Mouse (Mus musculus) testis, postnatal 10 days (tissue): ENCODE results near the gene Onecut3.
A peak's percentile ranks its signal among the peaks of the same experiment; 100 is the strongest.

Experiments used
- DNase-seq: peaks from one replicate; pipeline ENCODE4 v3.0.0; 2021; ENCODE audit warnings: low spot score

The Onecut3 gene

GRCm38 (mm10) chr10:80504724-80505123 lies 10.1 kb downstream of the Onecut3 start:
- no peak for DNase-seq

DNA sequence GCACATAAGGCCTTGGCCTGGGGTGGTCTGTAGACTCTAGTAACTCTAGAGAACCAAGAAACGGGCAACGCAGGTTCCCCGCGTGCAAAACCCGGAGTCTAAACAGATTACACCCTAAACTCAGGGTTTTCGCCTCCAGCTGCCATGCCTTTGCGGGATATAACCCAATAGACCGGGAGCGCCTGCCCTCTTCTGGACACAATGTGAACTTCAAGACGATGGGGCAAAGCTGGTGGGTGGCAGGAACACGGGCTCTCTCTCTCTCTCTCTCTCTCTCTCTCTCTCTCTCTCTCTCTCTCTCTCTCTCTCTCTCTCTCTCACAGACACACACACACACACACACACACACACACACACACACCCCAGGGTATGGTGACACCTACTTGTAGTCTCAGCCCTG lies 11.6 kb downstream of the Onecut3 start:
- peak; percentile 86 for DNase-seq

DNA sequence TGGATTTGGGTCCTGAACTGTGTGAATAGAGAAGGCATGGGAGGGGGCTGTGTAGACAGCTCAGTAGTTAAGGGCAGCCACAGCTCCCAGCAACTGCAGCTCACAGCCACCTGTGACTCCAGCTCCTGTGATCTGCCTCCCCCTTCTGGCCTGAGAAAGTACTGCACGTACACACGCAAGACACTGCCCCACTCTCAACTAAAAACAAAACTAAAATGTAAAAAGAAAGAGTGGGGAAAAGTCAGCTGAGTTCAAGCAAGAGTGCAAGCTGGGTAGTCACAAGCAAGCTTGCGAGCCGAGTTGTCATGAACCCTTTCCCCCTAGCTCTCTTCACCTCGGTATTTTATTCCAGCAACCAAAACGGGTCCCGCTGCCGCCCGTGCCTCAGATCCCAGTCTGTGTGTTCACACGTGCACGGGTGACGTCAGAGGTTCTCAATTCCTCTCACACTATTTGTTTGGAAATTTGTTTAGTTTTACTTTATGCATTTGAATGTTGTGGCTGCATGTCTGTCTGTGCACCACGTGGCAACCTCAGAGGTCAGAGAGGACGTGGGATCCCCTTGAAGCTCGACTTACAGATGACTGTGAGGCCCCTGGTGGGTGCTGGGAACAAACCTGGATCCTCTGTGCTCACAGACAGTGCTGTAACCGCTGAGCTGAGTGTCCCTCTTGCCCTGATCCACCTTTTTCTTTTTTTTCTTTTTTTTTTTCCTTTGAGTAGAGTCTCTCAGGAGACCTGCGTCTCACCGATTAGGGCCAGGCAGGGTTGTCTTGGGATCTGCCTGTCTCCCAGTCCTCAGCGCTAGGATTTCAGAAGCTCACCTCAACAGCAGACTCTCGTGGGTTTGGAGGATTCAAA lies 15.0 kb downstream of the Onecut3 start:
- DNase-seq = peak; percentile 93

GRCm38 (mm10) chr10:80510273-80510660 lies 15.6 kb downstream of the Onecut3 start:
- no peak for DNase-seq

- no peak for DNase-seq
Observed at GRCm38 (mm10) chr10:80513739-80514138, 19.1 kb downstream of the Onecut3 start.

DNA sequence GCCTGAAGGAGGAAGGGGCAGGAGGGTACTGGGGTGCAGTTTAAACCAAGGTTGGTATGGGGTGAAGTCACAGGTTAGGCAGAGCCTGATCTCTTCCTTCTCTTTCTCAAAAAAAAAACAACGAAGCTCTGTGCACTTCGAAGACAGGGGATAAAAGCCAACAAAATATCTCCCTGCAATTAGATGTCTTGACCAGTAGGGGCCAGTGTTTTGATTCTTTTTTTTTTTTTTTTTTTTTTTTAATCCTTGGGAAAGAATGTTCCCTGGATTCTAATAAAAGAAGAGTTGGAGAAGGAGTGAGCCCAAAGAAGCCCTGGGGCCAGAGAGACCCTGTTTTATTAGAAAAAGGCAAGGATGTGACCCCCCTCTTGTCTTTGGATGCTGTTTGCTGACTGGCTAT lies 24.7 kb downstream of the Onecut3 start:
- DNase-seq = no peak

DNA sequence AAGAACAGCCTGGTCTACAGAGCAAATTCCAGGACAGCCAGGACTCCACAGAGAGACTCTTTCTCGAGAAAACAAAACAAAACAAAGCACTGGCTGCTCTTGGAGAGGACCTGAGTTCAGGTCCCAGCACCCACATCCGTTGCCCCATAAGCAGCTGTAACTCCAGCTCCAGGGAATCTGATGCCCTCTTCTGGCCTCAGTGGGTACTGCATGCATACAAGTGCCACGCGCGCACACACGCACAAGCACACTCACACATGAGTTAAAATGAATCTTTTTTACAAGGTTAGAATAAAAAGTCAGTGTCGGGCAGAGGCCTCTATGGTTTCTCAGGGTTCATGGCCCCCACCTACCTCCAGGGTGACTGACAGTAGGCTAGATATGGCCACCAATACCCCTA lies 28.7 kb downstream of the Onecut3 start:
- no peak for DNase-seq

- no peak for DNase-seq
Observed at GRCm38 (mm10) chr10:80526172-80526571, 31.5 kb downstream of the Onecut3 start.

GRCm38 (mm10) chr10:80532783-80533182 lies 38.1 kb downstream of the Onecut3 start:
- DNase-seq = no peak

GRCm38 (mm10) chr10:80533704-80534103 lies 39.1 kb downstream of the Onecut3 start:
- DNase-seq = peak; percentile 82

- no peak for DNase-seq
Observed at GRCm38 (mm10) chr10:80535071-80535470, 40.4 kb downstream of the Onecut3 start.

DNA sequence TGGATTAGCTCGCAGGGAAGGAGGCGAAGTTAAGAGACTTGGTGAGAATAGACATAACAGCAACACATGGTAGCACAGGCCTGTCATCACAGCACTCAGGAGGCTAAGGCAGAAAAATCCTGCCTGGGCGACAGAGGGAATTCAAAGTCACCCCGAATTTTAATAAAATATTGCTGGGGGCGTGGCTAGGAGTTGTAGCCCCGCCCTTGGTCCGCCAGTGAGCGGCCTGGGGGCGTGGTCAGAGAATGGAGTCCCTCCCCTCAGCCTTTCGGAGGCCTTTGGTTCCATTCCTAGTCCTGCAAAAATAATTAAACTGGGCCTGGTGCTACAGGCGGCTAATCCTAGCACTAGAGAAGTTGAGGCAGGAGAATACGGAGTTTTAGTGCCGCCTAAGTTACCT lies 41.1 kb downstream of the Onecut3 start:
- peak; percentile 74 for DNase-seq

DNA sequence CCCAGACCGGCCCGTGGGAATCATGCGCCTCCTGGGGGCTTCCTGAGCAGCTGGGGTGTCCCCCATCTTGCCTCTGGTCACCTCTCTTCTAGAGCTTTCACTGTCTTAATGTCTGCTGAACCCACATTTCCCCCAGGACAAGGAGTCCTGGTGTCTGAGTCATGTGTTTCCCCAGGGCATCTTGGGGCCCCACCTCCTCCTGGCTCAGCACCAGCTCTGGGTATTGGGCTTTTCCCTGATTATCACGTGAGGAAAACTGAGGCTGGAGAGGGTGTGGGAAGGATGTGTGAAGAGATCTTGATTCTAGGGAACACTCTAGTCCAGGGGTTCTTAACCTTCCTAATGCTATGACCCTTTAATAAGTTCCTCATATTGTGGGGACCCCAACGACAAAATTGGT lies 43.5 kb downstream of the Onecut3 start:
- DNase-seq = no peak

DNA sequence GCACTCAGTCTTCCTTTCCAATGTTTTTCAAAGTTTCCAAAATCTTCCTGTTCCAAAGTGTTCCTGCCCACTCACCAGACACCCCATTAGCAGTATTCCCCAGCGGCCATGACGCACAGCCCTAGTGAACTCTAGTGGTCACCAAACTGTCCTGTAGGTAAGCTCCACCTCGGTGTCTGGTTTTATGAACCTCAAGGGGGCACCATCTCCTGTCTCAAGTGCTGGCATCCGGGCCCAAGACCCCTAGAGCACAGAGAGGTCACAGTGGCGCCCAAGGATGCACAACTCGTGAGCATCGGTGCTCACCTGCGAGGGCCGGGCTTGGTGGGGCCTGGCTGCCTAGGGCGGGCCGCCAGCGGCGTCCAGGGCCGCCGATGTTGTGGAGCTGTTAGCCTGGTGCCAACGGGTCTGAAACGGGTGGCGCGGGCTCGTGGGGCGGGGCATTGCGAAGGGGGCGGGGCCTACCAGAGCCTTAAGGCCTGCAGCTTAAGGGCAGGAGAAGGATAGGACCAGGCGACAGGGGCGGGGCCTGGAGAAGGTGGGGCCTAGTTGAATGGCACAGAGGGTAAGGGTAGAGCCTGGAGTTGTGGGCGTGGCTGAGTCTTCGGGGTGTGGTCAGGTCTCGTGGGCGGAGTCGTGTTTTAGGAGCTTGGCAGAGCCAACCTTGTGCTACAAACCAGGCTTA lies 44.2 kb downstream of the Onecut3 start, which contains the start of gene Atp8b3:
Atp8b3 (minus strand) TSS at position 415 of the 685 bp plus-strand sequence.
- peak; percentile 97 for DNase-seq

DNA sequence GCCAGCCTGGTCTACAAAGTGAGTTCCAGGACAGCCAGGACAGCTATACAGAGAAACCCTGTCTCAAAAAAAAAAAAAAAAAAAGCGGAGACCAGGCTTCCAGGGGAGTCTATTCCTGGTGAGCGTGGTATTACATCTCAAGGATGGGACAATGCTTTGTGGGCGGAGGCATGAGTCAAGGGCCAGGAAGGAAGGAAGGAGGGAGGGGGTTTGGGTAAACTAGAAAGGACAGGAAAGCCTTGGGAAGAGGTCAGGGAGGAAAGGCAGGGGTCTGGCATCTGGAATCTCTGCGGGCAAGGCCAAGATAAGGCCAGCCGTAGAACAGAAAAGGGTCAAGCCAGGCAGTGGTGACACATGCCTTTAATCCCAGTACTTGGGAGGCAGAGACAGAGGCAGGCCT lies 44.9 kb downstream of the Onecut3 start:
- no peak for DNase-seq

GRCm38 (mm10) chr10:80543873-80544272 lies 49.2 kb downstream of the Onecut3 start:
- DNase-seq = no peak

GRCm38 (mm10) chr10:80545590-80545989 lies 51.0 kb downstream of the Onecut3 start:
- no peak for DNase-seq

- DNase-seq = no peak
Observed at GRCm38 (mm10) chr10:80546945-80547344, 52.3 kb downstream of the Onecut3 start.

- DNase-seq = peak; percentile 66
Observed at GRCm38 (mm10) chr10:80547539-80547938, 52.9 kb downstream of the Onecut3 start.

GRCm38 (mm10) chr10:80548428-80549006 lies 53.9 kb downstream of the Onecut3 start:
- peak; percentile 92 for DNase-seq

- peak; percentile 80 for DNase-seq
Observed at GRCm38 (mm10) chr10:80549279-80549678, 54.6 kb downstream of the Onecut3 start.

DNA sequence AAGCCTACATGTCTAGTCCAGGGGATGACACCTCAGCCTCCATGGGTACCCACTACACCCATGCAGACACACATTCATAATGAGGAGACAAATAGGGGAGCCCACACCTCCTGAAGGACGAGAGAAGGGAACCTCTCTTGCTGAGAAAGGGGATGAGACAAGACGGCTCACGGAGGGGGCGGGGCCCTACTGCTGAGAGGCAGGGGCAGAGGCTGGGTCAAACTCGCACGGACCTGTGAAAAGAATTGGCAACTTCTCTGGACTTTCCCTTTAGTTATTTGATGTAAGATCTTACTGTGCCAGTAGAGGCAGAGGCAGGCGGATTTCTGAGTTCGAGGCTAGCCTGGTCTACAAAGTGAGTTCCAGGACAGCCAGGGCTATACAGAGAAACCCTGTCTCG lies 57.7 kb downstream of the Onecut3 start:
- peak; percentile 60 for DNase-seq

GRCm38 (mm10) chr10:80553575-80553974 lies 58.9 kb downstream of the Onecut3 start:
- DNase-seq = no peak
